Mouse (Mus musculus): ENCODE data around the gene St6galnac6.

DNA sequence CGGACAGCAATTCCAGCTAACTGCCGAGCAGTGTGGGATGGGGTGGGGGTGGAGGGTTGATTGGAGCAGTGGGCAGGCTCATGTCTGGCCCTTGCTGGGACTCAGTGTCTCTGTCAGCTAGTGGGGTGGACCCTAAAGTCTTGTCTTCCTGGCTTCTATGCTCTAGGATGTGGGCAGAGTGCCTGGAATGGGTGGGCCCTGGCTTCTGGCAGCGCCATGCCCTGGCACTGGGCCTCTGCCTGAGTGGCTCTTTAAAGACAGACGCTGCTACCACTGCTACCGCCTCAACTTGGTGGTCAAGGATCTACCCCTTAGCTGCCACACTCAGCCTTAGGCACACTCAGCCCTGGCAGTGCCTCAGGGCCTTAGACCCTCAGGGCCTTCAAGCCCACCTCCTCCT, 29.2 kb downstream of the St6galnac6 start:
- TF ChIP-seq CTCF (IDR thresholded peaks at IDR 0.05; ENCODE audit: borderline replicate concordance, insufficient read depth, low read length) (no peak), POLR2A (IDR thresholded peaks at IDR 0.05; ENCODE audit: low read depth, low read length) (peak; percentile 51; the same call in 1 of the 2 replicates)

All from embryonic fibroblast, embryonic 13.5 days (primary cell).